Mouse (Mus musculus): ENCODE results near the gene Tuba1a. TPM values are rescaled to one million over a fixed set of nuclear protein-coding genes. Genes with fewer than 3 reads are reported as not detected.

Tuba1a gene
- total and polyA plus RNA-seq, 3 experiments = 153 to 533 (median 254) TPM

- Histone ChIP-seq H3K27ac (ENCODE audit: insufficient read depth, low read depth) (0 out of 2 replicates have a peak overlapping the region, but pooled peaks have one; percentile 32), H3K9me3 (replicated peaks; ENCODE audit: low read length) (no peaks in the 10 kb centered on the region), H3K4me3 (replicated peaks in 1 of 3; ENCODE audit: low read depth in 2 of 3, low read length in 2 of 3, poor library complexity in 1 of 3) (peak overlapping the region; percentile 13 to 78 (median 56)), H3K4me2 (ENCODE audit: insufficient read depth, low read depth, poor library complexity, severe bottlenecking) (peak overlapping the region; percentile 84), H3K79me2 (replicated peaks; ENCODE audit: control insufficient read depth, extremely low read depth, insufficient read depth, poor library complexity, severe bottlenecking) (no peaks in the 10 kb centered on the region), H3K36me3 (replicated peaks in 1 of 2; ENCODE audit: control insufficient read depth in 1 of 2, insufficient read depth in 1 of 2, low read length in 1 of 2) (no peaks in the 10 kb centered on the region), H3K27me3 (replicated peaks) (peaks cover 3% of the 10 kb centered on the region), H3K4me1 (ENCODE audit: control insufficient read depth in 1 of 2, insufficient read depth in 2 of 2) (peaks cover under 1 to 29% of the 10 kb centered on the region in 2 experiments; a peak in 2 of 4 replicates), H3K9ac (ENCODE audit: insufficient read depth, low read depth) (peak overlapping the region; percentile 79)
- TF ChIP-seq SIN3A (IDR thresholded peaks at IDR 0.05; ENCODE audit: low read length) = no peak
- no peak for TF ChIP-seq JUND (conservative IDR thresholded peaks at IDR 0.05; ENCODE audit: low read depth, low read length)
- no peak for TF ChIP-seq USF2 (conservative IDR thresholded peaks at IDR 0.05; ENCODE audit: low read depth, low read length)
- no peak for TF ChIP-seq CTCF (conservative IDR thresholded peaks at IDR 0.05 in 1 of 2, IDR thresholded peaks at IDR 0.05 in 1 of 2; ENCODE audit: low read depth in 2 of 2, low read length in 2 of 2)
- TF ChIP-seq CHD2 (IDR thresholded peaks at IDR 0.05; ENCODE audit: low read length) = no peak
- TF ChIP-seq ETS1 (conservative IDR thresholded peaks at IDR 0.05; ENCODE audit: low read depth, low read length) = no peak
- no peak for TF ChIP-seq ELF1 (IDR thresholded peaks at IDR 0.05; ENCODE audit: low read depth, low read length)
- no peak for TF ChIP-seq SMC3 (IDR thresholded peaks at IDR 0.05; ENCODE audit: low read depth, low read length)
- TF ChIP-seq E2F4 (IDR thresholded peaks at IDR 0.05; ENCODE audit: insufficient replicate concordance, low read depth, low read length) = no peak
- no peak for TF ChIP-seq PAX5 (IDR thresholded peaks at IDR 0.05; ENCODE audit: low read length)
- no peak for TF ChIP-seq ZC3H11A (IDR thresholded peaks at IDR 0.05; ENCODE audit: low read depth, low read length)
- no peak for TF ChIP-seq USF1 (IDR thresholded peaks at IDR 0.05; ENCODE audit: low read depth, low read length)
- no peak for TF ChIP-seq UBTF (IDR thresholded peaks at IDR 0.05; ENCODE audit: low read depth, low read length)
- TF ChIP-seq NELFE (IDR thresholded peaks at IDR 0.05; ENCODE audit: low read depth, low read length) = no peak
- in situ Hi-C loops (cut with MboI; ENCODE audit: low pct_ligation_motif_present, low pct_unique_long_range_greater_than_20kb, low sequenced_read_pairs) = no loop called here
- DNase-seq (ENCODE audit: extremely low read depth) = no peak
- dilution Hi-C loops (cut with MboI; ENCODE audit: extremely low pct_ligation_motif_present, extremely low pct_unique_long_range_greater_than_20kb, low sequenced_read_pairs) = no loop called here
These were observed 31.2 kb upstream of the Tuba1a start for GRCm38 (mm10) chr15:98984681-98985080.

GRCm38 (mm10) chr15:98983431-98984081 lies 30.1 kb upstream of the Tuba1a start:
- Histone ChIP-seq H3K9me3 (replicated peaks; ENCODE audit: low read length) (no peaks in the 10 kb centered on the region), H3K4me3 (replicated peaks in 1 of 3; ENCODE audit: low read depth in 2 of 3, low read length in 2 of 3, poor library complexity in 1 of 3) (no peak overlapping the region), H3K4me2 (ENCODE audit: insufficient read depth, low read depth, poor library complexity, severe bottlenecking) (no peak overlapping the region), H3K9ac (ENCODE audit: insufficient read depth, low read depth) (no peak overlapping the region), H3K27me3 (replicated peaks) (peaks cover 3% of the 10 kb centered on the region), H3K4me1 (ENCODE audit: control insufficient read depth in 1 of 2, insufficient read depth in 2 of 2) (peaks cover 0 to 28% of the 10 kb centered on the region in 2 experiments; a peak in 2 of 4 replicates), H3K79me2 (replicated peaks; ENCODE audit: control insufficient read depth, extremely low read depth, insufficient read depth, poor library complexity, severe bottlenecking) (no peaks in the 10 kb centered on the region), H3K36me3 (replicated peaks in 1 of 2; ENCODE audit: control insufficient read depth in 1 of 2, insufficient read depth in 1 of 2, low read length in 1 of 2) (no peaks in the 10 kb centered on the region), H3K27ac (ENCODE audit: insufficient read depth, low read depth) (no peak overlapping the region)
- TF ChIP-seq IRF4 (IDR thresholded peaks at IDR 0.05; ENCODE audit: low read depth, low read length) (no peak), RAD21 (IDR thresholded peaks at IDR 0.05; ENCODE audit: low read depth, low read length) (no peak), ETS1 (conservative IDR thresholded peaks at IDR 0.05; ENCODE audit: low read depth, low read length) (no peak), MYC (IDR thresholded peaks at IDR 0.05; ENCODE audit: low read depth, low read length) (no peak), ELF1 (IDR thresholded peaks at IDR 0.05; ENCODE audit: low read depth, low read length) (no peak), KAT2A (IDR thresholded peaks at IDR 0.05; ENCODE audit: insufficient replicate concordance, low read length) (no peak), MEF2A (IDR thresholded peaks at IDR 0.05; ENCODE audit: borderline replicate concordance, low read depth, low read length) (no peak), CHD1 (IDR thresholded peaks at IDR 0.05; ENCODE audit: low read depth, low read length) (no peak)
- in situ Hi-C loops (cut with MboI; ENCODE audit: low pct_ligation_motif_present, low pct_unique_long_range_greater_than_20kb, low sequenced_read_pairs) (no loop called here), dilution Hi-C loops (cut with MboI; ENCODE audit: extremely low pct_ligation_motif_present, extremely low pct_unique_long_range_greater_than_20kb, low sequenced_read_pairs) (no loop called here)
- no peak for DNase-seq (ENCODE audit: extremely low read depth)

All from CH12.LX (cell line).